Mouse (Mus musculus): ENCODE results near the gene Serinc3. TPM values are rescaled to one million over a fixed set of nuclear protein-coding genes. Genes with fewer than 3 reads are reported as not detected.

Gene Serinc3
- total and polyA plus RNA-seq, 2 experiments from 2014 or later: 31.7 to 98.2 TPM

DNA sequence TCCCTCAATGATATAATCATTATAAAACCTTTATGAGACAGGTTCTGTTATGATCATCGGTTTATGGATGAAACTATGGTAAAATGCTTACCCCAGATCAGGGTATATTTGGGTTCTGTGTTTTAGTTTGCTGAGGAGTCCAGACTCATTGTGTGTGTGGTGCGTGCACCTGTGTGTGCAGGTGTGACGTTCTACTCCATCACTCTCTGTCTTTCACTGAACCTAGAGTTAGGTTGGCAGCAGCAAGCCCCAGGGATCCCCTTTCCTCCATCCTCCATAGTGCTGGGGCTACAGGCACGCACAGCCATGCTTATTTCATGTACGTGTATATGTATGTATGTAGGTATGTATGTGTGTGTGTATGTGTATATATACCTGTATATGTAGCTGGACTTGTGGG lies 17.1 kb upstream of the Serinc3 start:
- Histone ChIP-seq H3K9me3 (ENCODE audit: low read length) (no peaks in the 10 kb centered on the region), H3K27me3 (ENCODE audit: insufficient read depth, low read length) (no peaks in the 10 kb centered on the region), H3K4me3 (ENCODE audit: low read depth, low read length) (no peak overlapping the region), H3K27ac (ENCODE audit: low read depth, low read length) (no peak overlapping the region), H3K9ac (no peak overlapping the region), H3K36me3 (ENCODE audit: insufficient read depth) (no peaks in the 10 kb centered on the region), H3K4me2 (ENCODE audit: low read depth) (no peak overlapping the region), H3K4me1 (ENCODE audit: insufficient read depth) (peaks cover 6% of the 10 kb centered on the region; the same call in 1 of the 2 replicates)
- no peak for ATAC-seq
- 96% methylated on average over 5 of the region's 5 CpGs for WGBS
- TF ChIP-seq CTCF (IDR thresholded peaks at IDR 0.05; ENCODE audit: low read depth): no peak
- DNase-seq: no peak

DNA sequence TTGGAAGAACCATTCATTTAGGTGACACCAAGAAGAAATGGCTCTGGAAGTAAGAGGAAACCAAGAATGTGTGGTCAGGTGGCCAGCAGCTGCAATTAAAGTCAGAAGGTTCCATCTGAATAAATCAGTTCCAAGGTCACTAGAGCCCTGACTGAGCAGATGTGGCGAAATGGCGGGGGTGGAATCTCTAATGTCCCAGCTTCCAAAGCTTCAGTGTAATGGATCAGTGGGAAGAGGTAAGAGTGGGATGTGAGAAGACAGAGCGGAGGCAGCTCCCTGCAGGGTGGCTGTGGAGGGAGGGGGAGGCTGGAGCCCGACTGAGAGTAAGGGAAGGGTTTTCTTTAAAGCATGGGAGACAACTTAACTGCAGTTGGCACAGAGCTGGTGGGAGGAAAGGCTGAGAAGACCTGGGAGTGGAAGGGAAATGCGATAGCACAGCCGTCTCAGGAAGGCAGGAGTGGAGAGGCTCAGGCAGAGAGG lies 16.5 kb upstream of the Serinc3 start:
- H3K4me3 ChIP-seq (ENCODE audit: low read depth, low read length): no peak overlapping the region
- ATAC-seq: no peak
- no peaks in the 10 kb centered on the region for H3K9me3 ChIP-seq (ENCODE audit: low read length)
- TF ChIP-seq CTCF (IDR thresholded peaks at IDR 0.05; ENCODE audit: low read depth): no peak
- no peak for DNase-seq
- H3K27ac ChIP-seq (ENCODE audit: low read depth, low read length): no peak overlapping the region
- no peak overlapping the region for H3K4me2 ChIP-seq (ENCODE audit: low read depth)
- H3K36me3 ChIP-seq (ENCODE audit: insufficient read depth): no peaks in the 10 kb centered on the region
- WGBS: 61% methylated on average over 6 of the region's 6 CpGs
- no peak overlapping the region for H3K9ac ChIP-seq
- peaks cover 6% of the 10 kb centered on the region; the same call in 1 of the 2 replicates for H3K4me1 ChIP-seq (ENCODE audit: insufficient read depth)
- no peaks in the 10 kb centered on the region for H3K27me3 ChIP-seq (ENCODE audit: insufficient read depth, low read length)

DNA sequence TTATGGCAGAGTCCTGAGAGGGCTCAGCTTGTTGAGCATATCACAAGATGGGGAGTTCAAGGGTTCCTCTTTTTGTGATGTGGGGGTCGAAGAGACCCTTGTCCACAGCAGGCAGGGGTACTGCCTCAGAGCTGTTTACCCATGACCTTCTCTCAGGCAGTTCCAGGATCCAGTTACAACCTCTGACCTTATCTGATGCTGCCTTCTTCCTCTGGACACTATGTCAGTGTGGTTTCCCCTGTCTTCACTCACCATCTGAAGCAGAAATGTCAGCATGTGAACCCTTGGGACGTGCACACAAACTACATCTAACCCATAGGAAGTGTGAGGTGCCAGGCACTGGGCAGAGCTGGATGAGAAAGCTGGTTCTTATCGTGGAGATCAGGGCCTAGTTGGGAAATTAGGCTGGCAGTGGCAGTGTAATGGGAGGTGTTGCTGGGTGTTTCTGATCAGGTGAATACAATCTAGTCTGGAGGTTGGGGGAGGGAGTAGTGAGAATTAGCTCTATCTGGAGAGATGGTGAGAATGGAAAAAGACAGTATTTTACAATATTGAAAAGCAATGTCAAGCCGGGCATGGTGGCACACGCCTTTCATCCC lies 15.3 kb upstream of the Serinc3 start:
- Histone ChIP-seq H3K36me3 (ENCODE audit: insufficient read depth) (no peaks in the 10 kb centered on the region), H3K4me2 (ENCODE audit: low read depth) (no peak overlapping the region), H3K27me3 (ENCODE audit: insufficient read depth, low read length) (no peaks in the 10 kb centered on the region), H3K4me3 (ENCODE audit: low read depth, low read length) (no peak overlapping the region), H3K9ac (no peak overlapping the region), H3K4me1 (ENCODE audit: insufficient read depth) (peaks cover 6% of the 10 kb centered on the region; the same call in 1 of the 2 replicates), H3K27ac (ENCODE audit: low read depth, low read length) (no peak overlapping the region), H3K9me3 (ENCODE audit: low read length) (no peaks in the 10 kb centered on the region)
- no peak for TF ChIP-seq CTCF (IDR thresholded peaks at IDR 0.05; ENCODE audit: low read depth)
- 90% methylated on average over 5 of the region's 5 CpGs for WGBS
- DNase-seq (no peak), ATAC-seq (no peak)

DNA sequence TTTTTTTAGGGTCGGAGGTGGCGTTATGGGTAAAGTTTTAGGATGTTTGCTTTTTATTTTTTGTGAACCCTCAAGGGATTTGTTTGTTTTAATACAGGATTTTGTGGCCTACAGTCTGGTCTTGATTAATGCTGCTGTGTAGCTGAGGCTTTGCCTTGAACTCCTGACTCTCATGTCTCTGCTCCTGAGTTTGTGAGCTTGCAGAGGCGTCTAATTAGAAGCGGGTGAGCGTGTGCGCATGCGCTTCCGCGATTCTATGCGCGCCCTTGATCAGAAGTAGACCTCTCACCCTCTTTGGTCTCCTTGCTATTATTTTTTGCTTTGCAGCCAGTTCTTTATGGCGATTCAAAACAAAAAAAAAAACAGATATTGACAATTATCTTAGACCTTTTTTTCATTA lies 14.5 kb upstream of the Serinc3 start:
- peak overlapping the region; percentile 63 for H3K4me2 ChIP-seq (ENCODE audit: low read depth)
- H3K36me3 ChIP-seq (ENCODE audit: insufficient read depth): no peaks in the 10 kb centered on the region
- H3K9me3 ChIP-seq (ENCODE audit: low read length): no peaks in the 10 kb centered on the region
- no peak for TF ChIP-seq CTCF (IDR thresholded peaks at IDR 0.05; ENCODE audit: low read depth)
- H3K4me1 ChIP-seq (ENCODE audit: insufficient read depth): peaks cover 6% of the 10 kb centered on the region; the same call in 1 of the 2 replicates
- no peaks in the 10 kb centered on the region for H3K27me3 ChIP-seq (ENCODE audit: insufficient read depth, low read length)
- no peak overlapping the region for H3K27ac ChIP-seq (ENCODE audit: low read depth, low read length)
- ATAC-seq (no peak), DNase-seq (no peak)
- peak overlapping the region; percentile 61 for H3K4me3 ChIP-seq (ENCODE audit: low read depth, low read length)
- H3K9ac ChIP-seq: peak overlapping the region; percentile 59
- 80% methylated on average over 12 of the region's 12 CpGs for WGBS

DNA sequence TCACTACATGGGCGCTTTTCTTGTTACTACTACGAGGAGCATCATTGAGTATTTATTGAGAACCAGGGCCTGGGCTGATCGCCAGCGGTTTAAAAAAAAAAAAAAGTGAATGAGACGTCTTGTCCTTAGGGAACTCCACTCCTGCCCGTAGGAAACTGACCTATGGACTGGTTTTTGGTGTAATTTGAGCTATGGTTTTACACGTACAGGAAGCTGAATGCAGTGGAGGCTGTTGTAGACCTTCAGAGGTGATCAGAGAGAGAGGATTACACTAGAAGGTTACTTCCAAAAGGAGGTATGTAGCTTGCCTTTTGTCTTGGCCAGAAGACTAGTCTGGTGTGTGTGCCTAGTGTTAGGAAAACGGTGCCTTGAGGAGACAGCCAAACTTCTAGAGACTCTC lies 14.0 kb upstream of the Serinc3 start:
- TF ChIP-seq CTCF (IDR thresholded peaks at IDR 0.05; ENCODE audit: low read depth): no peak
- Histone ChIP-seq H3K9ac (peak overlapping the region; percentile 59), H3K27ac (ENCODE audit: low read depth, low read length) (no peak overlapping the region), H3K9me3 (ENCODE audit: low read length) (no peaks in the 10 kb centered on the region), H3K4me3 (ENCODE audit: low read depth, low read length) (peak overlapping the region; percentile 61), H3K4me1 (ENCODE audit: insufficient read depth) (peaks cover 6% of the 10 kb centered on the region; the same call in 1 of the 2 replicates), H3K27me3 (ENCODE audit: insufficient read depth, low read length) (no peaks in the 10 kb centered on the region), H3K4me2 (ENCODE audit: low read depth) (peak overlapping the region; percentile 63), H3K36me3 (ENCODE audit: insufficient read depth) (no peaks in the 10 kb centered on the region)
- DNase-seq (peak; percentile 42), ATAC-seq (no peak)
- WGBS: 1% methylated on average over 8 of the region's 8 CpGs

DNA sequence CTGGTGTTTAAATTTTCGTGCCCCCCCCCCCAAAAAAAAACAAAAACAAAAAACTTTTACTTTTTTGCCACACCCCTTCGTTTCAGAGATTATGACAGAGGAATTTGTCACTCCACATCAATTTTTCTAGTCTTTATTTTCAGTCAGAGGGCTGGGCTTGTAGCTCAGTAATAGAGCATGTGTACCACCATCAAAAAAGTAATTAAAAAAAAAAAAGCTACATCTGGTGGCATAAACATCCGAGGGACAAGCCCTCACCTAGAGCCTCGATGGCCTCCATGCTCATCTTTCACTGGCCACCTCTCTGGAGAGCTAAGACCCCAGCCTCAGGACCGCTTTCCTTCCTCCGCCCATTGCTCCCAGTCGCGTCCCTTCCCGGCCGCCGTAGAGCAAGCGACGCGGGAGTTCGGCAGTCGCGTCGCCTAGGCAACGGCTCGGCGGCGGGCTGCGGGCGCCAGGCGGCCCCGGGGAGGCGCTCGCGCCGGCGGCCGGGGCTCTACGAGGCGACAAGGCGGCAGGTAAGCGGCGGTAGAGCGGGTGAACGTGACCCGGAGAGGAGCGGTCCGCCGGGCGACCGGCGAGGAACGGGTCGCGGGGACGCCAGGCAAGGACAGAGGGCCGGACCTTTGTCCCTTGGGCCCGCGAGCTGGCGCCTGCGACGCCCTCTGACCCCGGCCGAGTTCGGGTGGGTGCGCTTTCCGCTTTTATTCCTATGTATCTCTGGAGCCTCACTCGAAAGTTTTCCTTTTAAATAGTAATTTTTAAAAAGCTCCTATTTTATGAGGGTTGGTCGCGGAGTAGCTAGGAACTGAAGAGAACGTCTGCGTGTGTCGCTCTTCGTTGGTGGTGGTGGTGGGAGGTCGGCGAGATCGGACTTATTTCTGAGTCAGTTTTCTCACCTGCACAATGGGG lies 13.3 kb upstream of the Serinc3 start, which contains the start of gene Pkig:
Pkig (plus strand) TSS at position 412 of the 912 bp plus-strand sequence.
- peak; percentile 32 for TF ChIP-seq CTCF (IDR thresholded peaks at IDR 0.05; ENCODE audit: low read depth)
- no peaks in the 10 kb centered on the region for H3K36me3 ChIP-seq (ENCODE audit: insufficient read depth)
- H3K27ac ChIP-seq (ENCODE audit: low read depth, low read length): peak within 1 kb of the TSS; percentile 60
- DNase-seq (peak; percentile 95), ATAC-seq (peak; percentile 98)
- H3K4me3 ChIP-seq (ENCODE audit: low read depth, low read length): peak within 1 kb of the TSS; percentile 61
- H3K4me1 ChIP-seq (ENCODE audit: insufficient read depth): peaks cover 6% of the 10 kb centered on the region; the same call in 1 of the 2 replicates
- no peaks in the 10 kb centered on the region for H3K9me3 ChIP-seq (ENCODE audit: low read length)
- no peaks in the 10 kb centered on the region for H3K27me3 ChIP-seq (ENCODE audit: insufficient read depth, low read length)
- WGBS: under 1% methylated on average over 69 of the region's 71 CpGs
- H3K9ac ChIP-seq: peak within 1 kb of the TSS; percentile 59
- H3K4me2 ChIP-seq (ENCODE audit: low read depth): peak within 1 kb of the TSS; percentile 63

Data from forebrain, postnatal 0 days (tissue).